Mouse (Mus musculus): Measurements from ENCODE around the gene Tcp11l2.

Gene Tcp11l2

DNA sequence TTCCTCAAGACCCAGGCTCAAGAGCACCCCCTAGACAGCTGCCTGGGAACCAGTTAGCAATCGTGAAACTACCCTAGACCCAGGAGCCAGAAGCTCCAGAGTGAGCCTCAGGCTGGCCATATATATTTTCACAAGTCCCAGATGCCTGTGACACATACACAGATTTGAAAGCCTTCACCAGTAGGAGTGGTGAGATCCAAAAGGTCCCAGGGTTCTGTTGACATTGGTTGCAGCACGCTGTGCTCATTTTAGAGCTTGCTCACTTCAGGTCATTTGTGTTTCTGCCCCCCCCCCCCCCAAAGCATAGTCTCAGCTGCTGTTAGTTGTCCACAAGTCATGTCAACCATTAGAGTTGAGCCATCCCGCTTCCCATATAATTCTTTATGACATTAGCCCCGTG is 77.6 kb downstream of the Tcp11l2 start:
- no peak for DNase-seq (ENCODE audit: extremely low spot score)

DNA sequence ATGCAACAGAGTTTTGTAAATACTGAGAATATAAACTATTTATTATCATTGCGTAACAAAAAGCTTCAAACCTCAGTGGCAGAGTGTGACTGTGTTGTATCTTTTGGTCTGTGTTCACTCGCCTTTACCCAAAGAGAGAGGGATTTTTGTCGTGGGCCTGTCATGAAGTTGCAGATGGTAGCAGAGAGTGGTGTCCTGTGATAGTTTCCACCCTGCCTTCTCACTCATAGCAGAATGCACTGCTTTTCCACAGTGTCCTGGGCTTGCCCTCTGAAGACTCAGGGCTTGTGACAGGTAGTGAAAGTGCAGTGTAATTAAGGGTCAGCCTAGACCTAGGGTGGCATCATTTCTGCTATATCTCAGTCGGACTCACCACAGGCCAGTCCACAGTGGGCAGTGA is 78.3 kb downstream of the Tcp11l2 start:
- no peak for DNase-seq (ENCODE audit: extremely low spot score)

DNA sequence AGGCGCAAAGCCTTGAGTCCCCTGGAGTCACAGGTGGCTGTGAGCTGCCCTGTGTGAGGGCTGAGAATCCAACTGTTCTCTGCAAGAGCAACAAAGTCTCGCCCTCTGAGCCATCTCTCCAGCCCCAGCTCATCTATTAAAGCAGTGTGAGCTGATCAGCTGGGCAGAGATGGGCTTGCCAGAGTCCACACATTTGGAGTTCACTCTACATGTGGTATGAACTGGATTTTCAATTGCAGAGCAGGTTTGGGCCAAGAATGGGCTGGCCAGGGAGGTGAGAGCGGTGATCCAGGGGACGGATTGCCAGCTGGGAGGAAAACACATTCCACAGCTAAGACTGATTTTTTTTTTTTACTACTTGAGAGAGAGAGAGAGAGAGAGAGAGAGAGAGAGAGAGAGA is 80.2 kb downstream of the Tcp11l2 start:
- DNase-seq (ENCODE audit: extremely low spot score) = no peak

DNA sequence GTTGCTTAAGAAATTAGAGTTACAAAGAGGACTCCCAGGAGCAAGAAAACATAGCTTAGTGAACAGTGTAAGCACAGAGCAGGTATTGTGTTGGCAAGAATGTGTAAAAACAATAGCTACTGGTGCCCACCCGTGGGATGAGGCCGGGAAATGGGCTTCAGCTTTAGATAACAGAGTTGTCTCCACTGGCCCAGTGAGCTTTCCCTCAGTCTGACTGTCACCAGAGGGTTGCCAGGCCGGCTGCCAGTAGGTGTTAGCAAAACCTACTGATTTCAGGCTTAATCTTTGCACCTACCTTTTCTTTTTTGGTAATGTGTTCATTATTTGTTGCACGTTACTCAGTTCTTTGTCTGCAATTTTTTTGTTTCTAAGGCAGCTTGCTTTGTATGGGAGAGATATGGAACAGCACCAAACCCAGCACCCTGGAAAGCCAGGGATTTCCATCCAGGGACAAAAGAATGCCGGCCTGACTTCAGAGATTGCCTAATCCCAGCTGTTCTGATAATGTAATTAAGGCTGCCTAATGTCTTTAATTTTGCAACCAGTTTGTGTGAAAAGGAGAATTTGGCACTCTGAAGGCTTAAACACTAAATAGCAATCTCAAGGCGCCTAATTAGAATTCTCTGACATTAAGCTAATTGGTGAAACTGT is 81.1 kb downstream of the Tcp11l2 start:
- no peak for DNase-seq (ENCODE audit: extremely low spot score)

DNA sequence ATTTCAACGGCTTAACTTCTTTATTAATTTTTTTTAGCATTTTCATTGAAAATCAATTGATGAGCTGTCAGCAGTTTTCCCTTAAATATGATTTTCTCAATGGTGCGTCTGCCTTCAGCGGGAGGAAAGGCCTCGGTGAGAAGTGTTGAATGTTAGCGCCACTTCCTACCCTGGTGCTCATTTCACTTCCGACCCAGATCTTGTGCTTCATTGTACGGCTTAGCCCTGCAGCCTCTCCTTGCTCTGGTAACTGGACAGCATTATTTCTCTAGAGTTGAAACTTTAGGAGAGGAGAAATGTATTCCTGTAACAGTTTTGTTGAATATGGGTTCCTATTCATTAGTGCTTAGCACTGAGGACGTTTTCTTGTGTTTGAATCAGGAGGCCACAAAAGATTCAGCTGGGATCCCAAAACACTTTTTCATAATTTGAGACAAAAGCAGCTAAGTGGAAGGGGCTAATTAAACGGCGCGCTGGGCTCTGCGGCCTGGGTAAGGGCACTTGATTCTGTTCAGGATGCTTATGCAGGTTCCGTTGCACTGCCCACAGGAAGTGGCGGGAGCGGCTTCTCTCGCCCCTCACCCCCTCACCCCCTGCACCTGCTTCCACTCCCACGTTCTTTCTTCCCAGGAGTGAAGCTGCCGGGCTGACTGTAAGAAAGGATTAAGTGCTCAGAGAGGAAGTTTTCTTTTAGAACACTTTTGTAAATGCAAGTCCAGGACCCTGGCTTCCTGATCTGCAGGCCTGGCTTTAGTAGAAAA is 81.8 kb downstream of the Tcp11l2 start:
- no peak for DNase-seq (ENCODE audit: extremely low spot score)

DNA sequence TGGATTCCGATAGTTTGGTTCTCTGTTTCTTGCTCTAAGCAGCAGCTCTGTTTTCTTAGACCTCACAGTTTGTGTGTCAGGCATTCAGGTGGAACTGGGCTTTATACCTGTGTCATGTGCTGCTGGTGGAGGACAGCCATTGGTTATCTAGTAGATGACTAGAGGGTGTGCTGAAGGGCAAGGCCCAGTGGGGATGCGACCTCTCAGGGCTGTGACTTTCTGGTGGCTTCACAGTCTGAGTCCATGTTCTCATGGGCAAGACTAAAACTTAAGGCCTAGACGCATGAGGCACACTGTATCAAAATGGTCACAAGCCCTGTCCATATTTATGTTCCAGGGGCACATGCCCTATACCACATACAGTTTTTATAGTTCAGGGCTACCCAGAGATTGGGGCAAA is 82.9 kb downstream of the Tcp11l2 start:
- DNase-seq (ENCODE audit: extremely low spot score) = no peak

DNA sequence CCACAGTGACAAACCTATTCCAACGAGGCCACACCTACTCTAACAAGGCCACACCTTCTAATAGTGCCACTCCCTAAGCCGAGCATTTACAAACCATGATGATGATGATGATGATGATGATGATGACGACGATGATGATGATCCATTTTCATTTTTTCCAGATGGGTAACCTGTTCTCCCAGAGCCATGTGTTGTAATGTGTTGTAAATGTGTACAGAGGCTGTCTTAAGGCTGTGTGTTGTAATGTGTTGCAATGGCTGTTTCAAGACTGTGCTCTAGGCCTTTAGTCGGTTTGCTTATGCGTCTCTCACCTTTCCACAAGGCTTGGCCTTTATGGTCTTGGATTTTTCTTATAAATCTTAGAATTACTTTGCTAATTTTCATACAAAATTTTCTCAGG is 85.7 kb downstream of the Tcp11l2 start:
- no peak for DNase-seq (ENCODE audit: extremely low spot score)

Measured in embryo, embryonic 9.5 days (tissue).